Mouse (Mus musculus) lung, postnatal 4 days (tissue): ENCODE measurements at regions not wholly inside any gene's neighbourhood (a gene's known extent, or its start where the extent isn't known, plus 50 kb on each side); places are given as distances from the start of the nearest gene placed in this dataset.

ENCODE experiments used
- DNase-seq, 2 experiments: peaks; one replicate each; pipeline ENCODE4 v3.0.0; 2021

DNA sequence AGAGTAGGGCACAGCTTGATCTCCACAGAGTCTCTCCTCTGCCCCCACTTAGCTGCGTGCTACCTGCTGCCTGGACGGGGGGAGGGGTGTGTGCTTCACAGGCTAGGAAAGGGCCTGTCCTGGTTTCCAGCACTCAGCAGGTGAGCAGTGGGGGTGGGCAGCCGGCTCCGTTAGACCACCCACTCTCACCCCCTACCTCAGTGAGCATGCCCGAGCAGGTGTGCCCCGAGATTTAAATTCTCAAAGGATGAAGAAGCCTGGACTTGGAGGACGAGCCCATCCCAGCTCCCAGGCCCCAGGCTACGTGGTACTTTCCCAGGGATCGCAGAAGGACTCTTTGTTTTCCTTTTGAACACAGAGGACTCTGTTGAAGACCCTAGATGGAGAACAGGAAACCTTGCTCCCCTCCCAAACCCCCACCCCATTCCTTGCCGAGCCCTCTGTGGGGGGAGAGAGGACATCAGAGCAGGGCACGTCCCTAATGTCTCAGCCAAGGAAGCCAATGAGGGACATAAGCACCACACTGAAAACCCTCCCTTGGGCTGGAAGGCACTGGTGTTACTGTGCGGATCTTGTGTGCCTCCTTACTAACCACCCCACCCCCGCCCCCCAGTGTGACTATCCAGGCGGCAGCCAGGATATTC is 161.5 kb downstream of the Rpl14 start:
- no peak for DNase-seq

DNA sequence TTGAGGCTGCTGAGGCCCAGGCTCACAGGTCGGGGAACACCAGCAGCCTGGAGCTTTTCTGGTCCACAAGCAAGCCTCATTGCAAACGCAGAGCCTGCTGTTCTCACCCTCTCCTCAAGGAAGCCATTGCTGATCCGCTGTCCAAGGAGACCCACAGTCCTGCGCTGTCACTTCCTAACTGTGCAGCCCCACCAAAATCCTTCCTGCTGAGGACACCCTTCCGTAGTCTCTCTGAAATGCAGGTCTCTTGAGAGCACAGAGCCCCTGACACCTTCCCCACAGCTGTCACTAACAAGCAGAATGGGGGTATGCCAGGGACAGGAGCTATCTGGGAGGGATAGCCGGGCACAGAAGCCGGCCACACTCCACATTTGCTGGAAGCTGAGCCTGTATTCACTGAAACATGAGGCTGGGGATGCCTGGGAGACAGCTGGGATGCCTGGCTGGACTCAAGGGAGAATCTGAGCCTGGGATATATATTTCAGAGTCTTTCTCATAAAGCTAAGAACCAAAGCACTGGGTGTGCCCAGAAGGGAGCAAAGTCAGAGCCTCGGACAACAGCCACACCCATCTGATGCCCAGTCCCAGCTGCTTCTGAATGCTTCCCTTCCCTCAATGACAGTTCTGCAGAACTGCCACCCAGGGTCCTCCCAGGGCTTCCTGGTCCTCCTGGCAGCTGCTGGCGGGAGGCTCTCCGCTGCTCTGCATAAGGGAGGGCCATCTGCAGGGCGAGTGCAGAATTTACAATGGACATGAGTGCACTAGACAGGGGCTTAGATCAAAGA is 162.6 kb downstream of the Rpl14 start:
- DNase-seq, result peak; percentile 66 to 79

DNA sequence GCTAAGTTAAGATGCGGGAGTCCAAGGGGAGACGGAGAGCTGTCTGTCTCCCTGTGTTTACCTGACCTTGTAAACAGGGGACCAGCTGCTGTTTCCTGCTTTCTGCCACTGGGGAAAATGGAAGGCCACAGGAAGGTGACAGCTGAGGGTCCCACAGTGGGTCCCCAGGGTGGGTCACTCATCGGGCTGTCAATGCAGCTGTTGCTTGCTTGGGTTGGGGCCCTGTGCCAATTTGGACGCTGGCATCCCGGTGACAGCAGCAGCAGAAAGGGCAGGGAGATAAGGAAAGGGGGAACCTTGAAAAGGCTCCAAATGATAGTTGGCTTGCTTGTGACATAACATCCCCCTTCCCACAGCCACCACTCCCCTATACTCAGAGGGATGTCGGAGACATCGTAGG is 164.0 kb downstream of the Rpl14 start:
- DNase-seq, result peak; percentile 24 to 68

- no peak for DNase-seq
Measured at GRCm38 (mm10) chr9:120737956-120738355, 166.7 kb downstream of the Rpl14 start.

GRCm38 (mm10) chr9:120739199-120739952 is 168.1 kb downstream of the Rpl14 start:
- DNase-seq, result peak; percentile 54 to 67

- DNase-seq, result no peak
Measured at GRCm38 (mm10) chr9:120739953-120740524, 168.8 kb downstream of the Rpl14 start.

DNA sequence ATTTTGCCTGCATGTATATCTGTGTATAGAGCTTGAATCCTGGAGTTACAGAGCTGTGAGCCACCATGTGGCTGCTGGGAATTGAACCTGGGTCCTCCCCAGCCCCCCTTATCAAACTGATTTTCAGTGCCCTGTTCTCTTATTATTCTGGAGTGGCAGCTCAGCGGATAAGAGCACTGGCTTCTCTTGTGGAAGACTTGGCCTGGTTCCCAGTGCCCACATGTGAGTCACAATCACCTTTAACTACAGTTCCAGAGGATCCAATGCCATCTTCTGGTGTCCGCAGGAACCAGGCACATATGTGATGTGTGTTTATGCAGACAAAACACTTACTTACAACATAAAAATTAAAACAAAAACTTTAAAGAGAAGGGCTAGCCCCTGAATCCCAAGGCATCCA is 170.3 kb downstream of the Rpl14 start:
- DNase-seq, result no peak

GRCm38 (mm10) chr9:120743455-120743854 is 172.2 kb downstream of the Rpl14 start:
- peak; percentile 45 to 67 for DNase-seq

DNA sequence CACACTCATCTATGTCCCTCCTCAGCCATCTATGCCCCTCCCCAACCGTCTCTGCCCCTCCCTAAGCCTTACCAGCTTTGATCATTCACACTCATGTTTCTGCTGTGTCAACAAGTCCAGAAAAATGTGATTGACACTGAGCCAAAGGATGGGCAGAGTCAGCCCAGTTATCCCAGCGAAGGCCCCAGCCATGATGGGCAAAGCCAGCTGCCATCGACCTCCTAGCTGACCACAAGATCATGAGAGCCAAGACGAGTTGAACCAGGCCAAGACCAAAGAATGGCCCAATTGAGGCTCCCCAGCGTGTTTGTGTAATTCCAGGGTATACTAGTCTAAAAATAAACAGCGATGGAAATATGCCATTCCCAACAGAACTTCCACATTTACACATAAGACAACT is 174.4 kb downstream of the Rpl14 start:
- DNase-seq, result peak in 1 of 2 experiments; percentile 35

- peak in 1 of 2 experiments; percentile 43 for DNase-seq
Measured at GRCm38 (mm10) chr9:120750820-120751219, 178.2 kb upstream of the Ctnnb1 start.

DNA sequence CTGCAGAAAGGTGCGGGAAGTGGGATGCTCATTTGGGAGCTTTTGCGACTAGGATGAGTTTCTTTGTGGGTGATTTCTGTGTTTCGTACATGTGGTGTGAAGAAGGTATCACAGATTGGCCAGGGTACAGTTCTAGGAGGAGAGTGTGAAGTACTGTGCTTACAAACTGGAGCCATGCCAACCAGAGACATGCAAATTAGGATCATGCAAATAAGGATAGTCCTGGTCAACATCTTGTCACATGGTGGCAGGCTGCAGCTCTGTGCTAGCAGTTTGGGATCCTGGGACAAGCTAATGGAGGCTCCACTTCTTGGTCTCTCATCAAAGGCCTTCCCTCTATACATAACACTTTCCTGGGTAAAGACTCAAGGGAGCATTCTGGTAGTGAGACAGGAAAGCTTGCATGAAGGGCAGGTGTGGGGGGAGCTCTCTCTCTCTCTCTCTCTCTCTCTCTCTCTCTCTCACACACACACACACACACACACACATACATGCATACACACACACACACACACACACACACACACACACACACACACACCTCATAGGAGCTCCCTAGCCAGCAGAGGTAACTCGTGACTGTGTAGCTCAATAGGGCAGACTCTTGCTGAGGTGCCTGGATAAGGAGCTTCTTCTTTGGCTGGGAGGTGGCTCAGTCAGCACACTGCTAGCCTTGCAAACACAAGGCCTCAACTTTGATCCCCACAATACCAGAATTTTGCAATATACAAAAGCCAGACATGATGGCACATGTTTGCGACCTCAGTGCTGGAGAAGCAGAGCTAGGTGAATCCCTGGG is 177.1 kb upstream of the Ctnnb1 start:
- DNase-seq, result no peak

- DNase-seq, result no peak
Measured at GRCm38 (mm10) chr9:120754151-120754550, 174.9 kb upstream of the Ctnnb1 start.

DNA sequence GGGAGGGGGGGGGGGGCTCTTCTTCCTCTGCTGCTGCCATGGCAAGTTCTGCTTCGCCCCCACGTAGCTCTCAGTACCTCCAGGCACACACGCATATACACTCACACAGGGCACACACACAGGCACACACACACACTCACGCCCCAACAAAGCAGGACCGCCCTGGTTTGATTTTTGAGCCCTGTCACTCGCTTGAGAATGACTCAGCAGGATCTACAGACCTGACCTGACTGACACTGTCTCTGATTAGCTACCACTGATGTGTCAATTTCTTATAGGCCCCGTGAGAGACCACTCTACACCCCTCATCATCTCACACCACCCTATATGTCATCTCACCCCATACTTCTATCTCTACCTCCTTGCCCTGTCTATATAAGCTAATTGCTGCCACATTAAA is 173.5 kb upstream of the Ctnnb1 start:
- DNase-seq, result no peak

- DNase-seq, result no peak
Measured at GRCm38 (mm10) chr9:120758003-120758402, 171.0 kb upstream of the Ctnnb1 start.

DNA sequence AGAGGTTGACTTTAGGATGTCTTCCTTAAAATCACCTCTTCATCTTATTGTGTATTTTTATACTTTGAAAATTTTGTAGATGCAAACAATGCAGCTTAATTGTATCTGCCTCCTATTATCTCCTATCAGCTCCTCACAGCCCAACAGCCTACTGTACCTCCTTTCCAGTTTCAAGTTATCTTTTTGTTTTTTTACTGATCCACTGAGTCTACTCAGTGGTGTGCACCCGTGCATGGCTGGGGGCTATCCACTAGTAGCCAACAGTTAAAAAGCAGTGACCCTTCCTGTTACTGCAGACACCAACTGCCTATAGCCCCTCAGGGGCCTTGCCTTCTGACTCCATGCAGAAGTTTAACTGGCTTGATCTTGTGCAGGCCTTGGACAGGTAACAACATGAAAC is 170.4 kb upstream of the Ctnnb1 start:
- DNase-seq, result no peak

GRCm38 (mm10) chr9:120759771-120760170 is 169.2 kb upstream of the Ctnnb1 start:
- DNase-seq, result peak; percentile 39 to 42

DNA sequence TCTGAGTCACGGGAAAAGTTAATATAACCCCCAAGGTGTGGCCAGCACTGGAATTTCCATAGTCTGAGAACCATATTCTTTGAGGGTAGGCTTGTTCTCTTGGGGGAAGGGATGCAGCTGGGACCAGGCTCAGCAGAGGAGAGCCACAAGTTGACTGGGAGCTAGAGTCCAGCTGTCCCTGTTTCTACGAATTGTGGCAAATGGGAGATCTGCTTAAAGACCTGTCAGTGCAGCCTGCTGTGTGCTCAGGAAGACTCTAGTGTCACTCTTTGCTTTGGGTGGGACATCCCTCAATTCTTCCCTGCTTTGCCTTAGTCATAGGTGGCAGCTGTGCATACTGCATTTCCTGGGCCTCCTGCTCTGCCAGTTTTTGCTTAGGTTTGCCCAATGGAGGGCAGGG is 165.2 kb upstream of the Ctnnb1 start:
- DNase-seq, result no peak

DNA sequence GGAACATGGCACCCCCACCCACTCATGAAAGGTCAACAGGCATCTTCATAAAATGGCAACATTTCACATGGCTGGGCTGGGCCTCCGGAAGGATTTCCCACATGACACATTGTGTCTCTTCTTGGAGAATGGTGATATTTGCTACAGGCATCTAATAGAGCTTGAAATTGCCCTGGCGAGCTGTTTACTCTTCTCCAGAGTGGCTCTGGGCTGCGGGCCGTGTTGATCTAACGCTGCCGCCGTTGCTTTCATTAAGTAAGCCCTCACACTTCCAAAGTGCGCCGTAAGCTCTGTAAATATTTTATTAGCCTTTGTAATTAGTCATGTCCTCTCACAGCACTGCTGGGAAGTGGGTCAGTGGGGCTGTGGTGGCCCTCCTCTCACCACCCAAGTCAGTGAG is 164.4 kb upstream of the Ctnnb1 start:
- DNase-seq, result peak; percentile 48 to 63

DNA sequence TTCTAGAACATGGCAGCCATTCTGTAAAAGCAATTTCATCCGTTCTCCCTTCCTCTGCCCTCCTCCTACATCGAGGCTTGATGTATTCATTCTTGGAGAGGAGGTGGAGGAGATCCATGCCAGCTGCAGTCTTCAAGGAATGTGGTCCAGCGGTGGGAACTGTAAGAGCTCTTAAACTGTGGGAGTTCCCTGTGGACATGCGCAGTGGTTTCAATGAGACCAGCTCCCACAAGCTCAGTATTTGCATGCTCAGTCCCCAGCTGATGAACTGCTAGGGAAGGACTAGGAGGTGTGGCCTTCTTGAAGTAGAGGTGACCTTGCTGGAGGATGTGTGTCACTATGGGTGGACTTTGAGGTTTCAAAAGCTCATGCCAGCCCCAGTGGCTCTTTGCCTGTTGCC is 163.7 kb upstream of the Ctnnb1 start:
- DNase-seq, result peak; percentile 43 to 67

GRCm38 (mm10) chr9:120766881-120767280 is 162.1 kb upstream of the Ctnnb1 start:
- no peak for DNase-seq

GRCm38 (mm10) chr9:120767396-120767795 is 161.6 kb upstream of the Ctnnb1 start:
- DNase-seq, result no peak

- DNase-seq, result no peak
Measured at GRCm38 (mm10) chr9:120769056-120769455, 160.0 kb upstream of the Ctnnb1 start.

DNA sequence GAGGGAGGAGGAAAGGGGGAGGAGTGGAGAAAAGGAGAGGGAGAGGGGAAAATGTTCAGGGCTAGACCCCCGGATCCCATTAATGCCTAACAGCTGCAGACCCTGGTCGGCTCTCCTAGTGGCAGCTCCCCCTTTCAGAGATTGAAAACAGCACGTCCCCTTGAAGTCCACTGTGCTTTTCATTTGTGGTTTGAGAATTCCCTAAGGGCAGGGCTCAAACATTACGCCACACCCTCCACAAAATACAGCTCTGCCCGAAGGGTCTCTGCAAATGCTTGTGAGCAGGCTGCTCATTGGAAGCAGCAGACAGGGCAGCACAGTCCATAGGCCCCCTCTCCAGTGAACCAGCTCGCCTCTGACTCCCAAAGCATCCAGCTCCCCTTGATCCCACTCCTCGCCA is 159.3 kb upstream of the Ctnnb1 start:
- DNase-seq, result no peak
